Mouse (Mus musculus): ENCODE measurements around the gene Gm10642. TPM values are rescaled to one million over a fixed set of nuclear protein-coding genes. Genes with fewer than 3 reads are reported as not detected.

Gm10642 gene
- polyA plus RNA-seq, 1 experiment from 2014 or later: 0.98 TPM

GRCm38 (mm10) chr9:70657013-70657967 is 1.2 kb downstream of the Gm10642 start, which contains the start of gene Mindy2:
Gene Mindy2 (minus strand): TSS chr9:70657174.
- under 1% methylated on average over 67 of the region's 67 CpGs for WGBS
- no peaks in the 10 kb centered on the region for H3K36me3 ChIP-seq
- H3K4me3 ChIP-seq: peak within 1 kb of the TSS; percentile 92
- H3K4me1 ChIP-seq: peaks cover 17% of the 10 kb centered on the region
- H3K4me2 ChIP-seq (replicated peaks): peak within 1 kb of the TSS; percentile 80
- H3K9ac ChIP-seq: peak within 1 kb of the TSS; percentile 90
- peak within 1 kb of the TSS; percentile 95 for H3K27ac ChIP-seq
- no peaks in the 10 kb centered on the region for H3K9me3 ChIP-seq
- H3K27me3 ChIP-seq (replicated peaks): no peaks in the 10 kb centered on the region
- ATAC-seq (ENCODE audit: low FRiP score, low read depth): peak; percentile 97

- 59% methylated on average over 2 of the region's 2 CpGs for WGBS
- no peak overlapping the region for H3K9ac ChIP-seq
- no peaks in the 10 kb centered on the region for H3K36me3 ChIP-seq
- ATAC-seq (ENCODE audit: low FRiP score, low read depth): no peak
- H3K4me1 ChIP-seq: peaks cover 15% of the 10 kb centered on the region
- no peak overlapping the region for H3K4me3 ChIP-seq
- H3K4me2 ChIP-seq (replicated peaks): no peak overlapping the region
- no peaks in the 10 kb centered on the region for H3K9me3 ChIP-seq
- H3K27me3 ChIP-seq (replicated peaks): no peaks in the 10 kb centered on the region
- no peak overlapping the region for H3K27ac ChIP-seq
Measured at GRCm38 (mm10) chr9:70658266-70658665, 2.2 kb downstream of the Gm10642 start.

GRCm38 (mm10) chr9:70664847-70665246 is 8.8 kb downstream of the Gm10642 start:
- Histone ChIP-seq H3K27me3 (replicated peaks) (no peaks in the 10 kb centered on the region), H3K4me1 (no peaks in the 10 kb centered on the region), H3K9me3 (0 out of 2 replicates have a peak, but pooled peaks cover 3% of the 10 kb centered on the region), H3K4me3 (no peak overlapping the region), H3K27ac (no peak overlapping the region), H3K4me2 (replicated peaks) (no peak overlapping the region), H3K36me3 (no peaks in the 10 kb centered on the region), H3K9ac (no peak overlapping the region)
- no peak for ATAC-seq (ENCODE audit: low FRiP score, low read depth)
- 80% methylated on average over 4 of the region's 4 CpGs for WGBS

- no peaks in the 10 kb centered on the region for H3K4me1 ChIP-seq
- WGBS: 73% methylated on average over 16 of the region's 16 CpGs
- H3K36me3 ChIP-seq: no peaks in the 10 kb centered on the region
- no peak overlapping the region for H3K4me2 ChIP-seq (replicated peaks)
- no peak overlapping the region for H3K27ac ChIP-seq
- 0 out of 2 replicates have a peak, but pooled peaks cover 3% of the 10 kb centered on the region for H3K9me3 ChIP-seq
- H3K9ac ChIP-seq: no peak overlapping the region
- no peak overlapping the region for H3K4me3 ChIP-seq
- H3K27me3 ChIP-seq (replicated peaks): no peaks in the 10 kb centered on the region
- no peak for ATAC-seq (ENCODE audit: low FRiP score, low read depth)
Measured at GRCm38 (mm10) chr9:70665372-70666145, 9.5 kb downstream of the Gm10642 start.

- no peak overlapping the region for H3K9ac ChIP-seq
- H3K9me3 ChIP-seq: 0 out of 2 replicates have a peak, but pooled peaks cover 3% of the 10 kb centered on the region
- H3K27ac ChIP-seq: no peak overlapping the region
- ATAC-seq (ENCODE audit: low FRiP score, low read depth): no peak
- no peaks in the 10 kb centered on the region for H3K27me3 ChIP-seq (replicated peaks)
- no peak overlapping the region for H3K4me2 ChIP-seq (replicated peaks)
- no peaks in the 10 kb centered on the region for H3K4me1 ChIP-seq
- no peak overlapping the region for H3K4me3 ChIP-seq
- no peaks in the 10 kb centered on the region for H3K36me3 ChIP-seq
- WGBS: 74% methylated on average over 7 of the region's 7 CpGs
Measured at GRCm38 (mm10) chr9:70666811-70667210, 10.8 kb downstream of the Gm10642 start.

GRCm38 (mm10) chr9:70668048-70668447 is 12.0 kb downstream of the Gm10642 start:
- no peak overlapping the region for H3K9ac ChIP-seq
- 0 out of 2 replicates have a peak, but pooled peaks cover 3% of the 10 kb centered on the region for H3K9me3 ChIP-seq
- H3K27ac ChIP-seq: no peak overlapping the region
- H3K27me3 ChIP-seq (replicated peaks): no peaks in the 10 kb centered on the region
- no peaks in the 10 kb centered on the region for H3K4me1 ChIP-seq
- no peak overlapping the region for H3K4me3 ChIP-seq
- ATAC-seq (ENCODE audit: low FRiP score, low read depth): no peak
- H3K4me2 ChIP-seq (replicated peaks): no peak overlapping the region
- H3K36me3 ChIP-seq: no peaks in the 10 kb centered on the region

- Histone ChIP-seq H3K4me2 (replicated peaks) (no peak overlapping the region), H3K4me1 (no peaks in the 10 kb centered on the region), H3K9ac (no peak overlapping the region), H3K27me3 (replicated peaks) (no peaks in the 10 kb centered on the region), H3K4me3 (no peak overlapping the region), H3K27ac (no peak overlapping the region), H3K36me3 (no peaks in the 10 kb centered on the region), H3K9me3 (0 out of 2 replicates have a peak, but pooled peaks cover 3% of the 10 kb centered on the region)
- ATAC-seq (ENCODE audit: low FRiP score, low read depth): no peak
- 70% methylated on average over 2 of the region's 2 CpGs for WGBS
Measured at GRCm38 (mm10) chr9:70669197-70669596, 13.1 kb downstream of the Gm10642 start.

GRCm38 (mm10) chr9:70670381-70670780 is 14.3 kb downstream of the Gm10642 start:
- Histone ChIP-seq H3K4me3 (no peak overlapping the region), H3K27ac (no peak overlapping the region), H3K9me3 (0 out of 2 replicates have a peak, but pooled peaks cover 3% of the 10 kb centered on the region), H3K4me1 (no peaks in the 10 kb centered on the region), H3K36me3 (no peaks in the 10 kb centered on the region), H3K4me2 (replicated peaks) (no peak overlapping the region), H3K27me3 (replicated peaks) (no peaks in the 10 kb centered on the region), H3K9ac (no peak overlapping the region)
- ATAC-seq (ENCODE audit: low FRiP score, low read depth): no peak
- WGBS: 88% methylated on average over 6 of the region's 6 CpGs

GRCm38 (mm10) chr9:70671278-70671677 is 15.2 kb downstream of the Gm10642 start:
- Histone ChIP-seq H3K4me2 (replicated peaks) (no peak overlapping the region), H3K27me3 (replicated peaks) (no peaks in the 10 kb centered on the region), H3K27ac (no peak overlapping the region), H3K9ac (no peak overlapping the region), H3K9me3 (0 out of 2 replicates have a peak, but pooled peaks cover 3% of the 10 kb centered on the region), H3K4me3 (no peak overlapping the region), H3K4me1 (no peaks in the 10 kb centered on the region), H3K36me3 (no peaks in the 10 kb centered on the region)
- WGBS: 80% methylated on average over 6 of the region's 6 CpGs
- no peak for ATAC-seq (ENCODE audit: low FRiP score, low read depth)

GRCm38 (mm10) chr9:70671772-70672579 is 15.9 kb downstream of the Gm10642 start:
- Histone ChIP-seq H3K27me3 (replicated peaks) (no peaks in the 10 kb centered on the region), H3K36me3 (no peaks in the 10 kb centered on the region), H3K4me3 (no peak overlapping the region), H3K9me3 (0 out of 2 replicates have a peak, but pooled peaks cover 3% of the 10 kb centered on the region), H3K27ac (no peak overlapping the region), H3K4me1 (no peaks in the 10 kb centered on the region), H3K4me2 (replicated peaks) (no peak overlapping the region), H3K9ac (no peak overlapping the region)
- 65% methylated on average over 10 of the region's 10 CpGs for WGBS
- no peak for ATAC-seq (ENCODE audit: low FRiP score, low read depth)

- Histone ChIP-seq H3K27me3 (replicated peaks) (no peaks in the 10 kb centered on the region), H3K9ac (no peak overlapping the region), H3K4me2 (replicated peaks) (no peak overlapping the region), H3K4me3 (no peak overlapping the region), H3K4me1 (no peaks in the 10 kb centered on the region), H3K27ac (no peak overlapping the region), H3K36me3 (no peaks in the 10 kb centered on the region), H3K9me3 (no peaks in the 10 kb centered on the region)
- ATAC-seq (ENCODE audit: low FRiP score, low read depth): no peak
- 89% methylated on average over 4 of the region's 4 CpGs for WGBS
Measured at GRCm38 (mm10) chr9:70673656-70674055, 17.6 kb downstream of the Gm10642 start.
